Mouse (Mus musculus) common myeloid progenitor, adult 5-6 weeks (primary cell): ENCODE data around the gene Cenpp. TPM values are rescaled to one million over a fixed set of nuclear protein-coding genes. Genes with fewer than 3 reads are reported as not detected.

Experiments
- ATAC-seq: replicated peaks from 2 replicates; pipeline ENCODE4 v1.8.0; 2016; ENCODE audit warnings: low read depth, mild to moderate bottlenecking, moderate TSS enrichment, inconsistent platforms; ENCODE audit not compliant: poor library complexity, severe bottlenecking
- total RNA-seq: library from RNA; stranded (forward); fragments of 200-1000, 187-1606 nt; gene quantifications from 2 replicates; pipeline ENCODE4 v1.2.3, GENCODE M21; 2017

Cenpp gene
- total RNA-seq, 1 experiment from 2014 or later = 31.6 TPM

- no peak for ATAC-seq
Measured at GRCm38 (mm10) chr13:49544279-49544678, 108.3 kb downstream of the Cenpp start, which contains the start of gene Aspn. TSS of gene Aspn (plus strand) at chr13:49544443.

- ATAC-seq = no peak
Measured at GRCm38 (mm10) chr13:49538693-49539092, 113.9 kb downstream of the Cenpp start.

- ATAC-seq = no peak
Measured at GRCm38 (mm10) chr13:49536946-49537345, 115.6 kb downstream of the Cenpp start.

GRCm38 (mm10) chr13:49530636-49531035, 121.9 kb downstream of the Cenpp start:
- ATAC-seq = no peak

- ATAC-seq = no peak
Measured at GRCm38 (mm10) chr13:49526235-49526634, 126.3 kb downstream of the Cenpp start.

- ATAC-seq = peak; percentile 36; the same call in 1 of the 2 replicates
Measured at GRCm38 (mm10) chr13:49518761-49519160, 133.8 kb downstream of the Cenpp start.

- ATAC-seq = no peak
Measured at GRCm38 (mm10) chr13:49507176-49507575, 145.4 kb downstream of the Cenpp start.

- ATAC-seq = no peak
Measured at GRCm38 (mm10) chr13:49505776-49506175, 146.8 kb downstream of the Cenpp start.

GRCm38 (mm10) chr13:49504510-49504909, 148.1 kb downstream of the Cenpp start, which contains the start of gene Ecm2:
TSS of gene Ecm2 (plus strand) at chr13:49504810.
- no peak for ATAC-seq

GRCm38 (mm10) chr13:49492376-49493368, 159.9 kb downstream of the Cenpp start, which contains the start of gene Tes3-ps:
TSS of gene Tes3-ps (plus strand) at chr13:49493318.
- no peak for ATAC-seq

- no peak for ATAC-seq
Measured at GRCm38 (mm10) chr13:49485388-49485787, 167.2 kb downstream of the Cenpp start.

GRCm38 (mm10) chr13:49480551-49480950, 172.0 kb downstream of the Cenpp start:
- no peak for ATAC-seq

- ATAC-seq = no peak
Measured at GRCm38 (mm10) chr13:49480057-49480456, 172.5 kb downstream of the Cenpp start.

- ATAC-seq = no peak
Measured at GRCm38 (mm10) chr13:49479399-49479798, 173.2 kb downstream of the Cenpp start.

GRCm38 (mm10) chr13:49478851-49479374, 173.7 kb downstream of the Cenpp start:
- ATAC-seq = no peak

GRCm38 (mm10) chr13:49477887-49478286, 174.7 kb downstream of the Cenpp start:
- no peak for ATAC-seq

- no peak for ATAC-seq
Measured at GRCm38 (mm10) chr13:49472676-49473005, 179.9 kb downstream of the Cenpp start.

- no peak for ATAC-seq
Measured at GRCm38 (mm10) chr13:49471981-49472675, 180.5 kb downstream of the Cenpp start.

- ATAC-seq = no peak
Measured at GRCm38 (mm10) chr13:49470806-49471205, 181.8 kb downstream of the Cenpp start.

GRCm38 (mm10) chr13:49470319-49470718, 182.3 kb downstream of the Cenpp start:
- ATAC-seq = no peak

GRCm38 (mm10) chr13:49469002-49469401, 183.6 kb downstream of the Cenpp start:
- ATAC-seq = no peak
